Mouse (Mus musculus) layer of hippocampus, adult 9-10 months (tissue): ENCODE results near the gene Vmn1r127.
"Not testable (repeated sequence)": the region's sequence is repeated elsewhere in the genome, so short reads cannot be mapped to it uniquely, and the experiment has no call there.

ENCODE experiments used
- DNase-seq: peaks from one replicate; pipeline ENCODE4 v3.0.0; 2022; ENCODE audit warnings: low spot score

Vmn1r127 gene

GRCm38 (mm10) chr7:21319761-21320160, at the start of gene Vmn1r127:
Vmn1r127 (minus strand) TSS chr7:21319861.
- DNase-seq, result not testable (repeated sequence)

- not testable (repeated sequence) for DNase-seq
Measured at GRCm38 (mm10) chr7:21361191-21361590, 41.5 kb upstream of the Vmn1r127 start, which contains the start of gene Vmn1r129. Vmn1r129 (minus strand) TSS chr7:21361291.

- DNase-seq, result not testable (repeated sequence)
Measured at GRCm38 (mm10) chr7:21349073-21349472, 29.4 kb upstream of the Vmn1r127 start, which contains the start of gene Vmn1r128. Vmn1r128 (plus strand) TSS chr7:21349373.

GRCm38 (mm10) chr7:21301367-21301766, 18.3 kb downstream of the Vmn1r127 start, which contains the start of gene Vmn1r126:
Vmn1r126 (minus strand) TSS chr7:21301467.
- DNase-seq, result not testable (repeated sequence)

GRCm38 (mm10) chr7:21271879-21272278, 47.8 kb downstream of the Vmn1r127 start, which contains the start of gene Vmn1r125:
Vmn1r125 (plus strand) TSS chr7:21272179.
- not testable (repeated sequence) for DNase-seq
